Mouse (Mus musculus) erythroblast, embryonic 14.5 days (primary cell): ENCODE results near the gene Galt. TPM values are rescaled to one million over a fixed set of nuclear protein-coding genes. Genes with fewer than 3 reads are reported as not detected.
"Not testable (repeated sequence)": the region's sequence is repeated elsewhere in the genome, so short reads cannot be mapped to it uniquely, and the experiment has no call there.

Source experiments
- H3K27me3 ChIP-seq: 2 replicates; pipeline ENCODE4 v1.6.1; 2012; ENCODE audit warnings: inconsistent platforms; ENCODE audit not compliant: control insufficient read depth
- H3K36me3 ChIP-seq: 2 replicates; pipeline ENCODE4 v1.6.1; 2012; ENCODE audit warnings: mild to moderate bottlenecking, inconsistent platforms; ENCODE audit not compliant: control insufficient read depth
- H3K4me1 ChIP-seq: 2 replicates; pipeline ENCODE4 v1.6.1; 2012; ENCODE audit warnings: inconsistent platforms; ENCODE audit not compliant: control insufficient read depth
- H3K4me3 ChIP-seq: replicated peaks from 2 replicates; pipeline ENCODE3; 2012; ENCODE audit warnings: moderate library complexity, mild to moderate bottlenecking, inconsistent platforms
- H3K9me3 ChIP-seq: 2 replicates; pipeline ENCODE4 v1.6.1; 2012; ENCODE audit warnings: low read length, inconsistent platforms, mixed read lengths; ENCODE audit not compliant: control insufficient read depth
- polyA plus RNA-seq: library from polyadenylated mRNA; stranded (reverse); fragments of >175 nt; gene quantifications from 2 replicates; pipeline ENCODE4 v1.2.3, GENCODE M21; 2012

Gene Galt
- polyA plus RNA-seq, 1 experiment = 0.87 TPM

DNA sequence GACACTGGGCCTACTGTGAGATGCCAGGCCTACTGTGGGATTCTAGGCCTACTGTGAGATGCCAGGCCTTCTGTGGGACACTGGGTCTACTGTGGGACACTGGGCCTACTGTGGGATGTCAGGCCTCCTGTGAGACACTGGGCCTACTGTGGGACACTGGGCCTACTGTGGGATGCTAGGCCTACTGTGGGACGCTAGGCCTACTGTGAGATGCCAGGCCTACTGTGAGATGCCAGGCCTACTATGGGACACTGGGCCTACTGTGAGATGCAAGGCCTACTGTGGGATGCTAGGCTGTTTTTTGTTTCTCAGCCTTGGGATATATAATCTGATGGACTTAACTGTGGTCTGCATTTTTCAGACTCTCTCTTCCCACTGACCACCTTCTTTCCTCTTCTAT, 20.8 kb downstream of the Galt start:
- not testable (repeated sequence) for H3K4me3 ChIP-seq, H3K9me3 ChIP-seq, H3K4me1 ChIP-seq, H3K27me3 ChIP-seq, H3K36me3 ChIP-seq

DNA sequence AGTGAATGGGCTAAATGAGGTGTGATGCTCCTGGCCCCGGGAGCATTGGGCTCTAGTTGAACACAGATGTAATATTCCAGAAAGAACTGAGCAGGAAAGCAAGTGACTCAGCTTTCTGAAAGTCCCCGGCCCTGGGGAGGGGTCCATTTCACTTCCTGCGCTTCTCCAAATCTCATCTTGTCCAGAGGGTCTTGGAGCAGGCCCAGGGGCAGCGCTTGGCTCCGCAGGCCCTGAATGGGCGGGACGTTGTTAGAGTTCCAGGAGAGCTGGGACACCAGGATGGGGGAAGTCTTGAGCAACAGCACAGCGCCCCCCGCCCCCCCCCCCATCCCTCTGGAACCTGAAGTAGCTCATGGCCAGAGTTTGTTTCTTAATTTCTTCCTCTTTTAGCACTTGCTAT, 26.2 kb downstream of the Galt start:
- H3K9me3 ChIP-seq, H3K4me1 ChIP-seq, H3K4me3 ChIP-seq, H3K36me3 ChIP-seq, H3K27me3 ChIP-seq: not testable (repeated sequence)

DNA sequence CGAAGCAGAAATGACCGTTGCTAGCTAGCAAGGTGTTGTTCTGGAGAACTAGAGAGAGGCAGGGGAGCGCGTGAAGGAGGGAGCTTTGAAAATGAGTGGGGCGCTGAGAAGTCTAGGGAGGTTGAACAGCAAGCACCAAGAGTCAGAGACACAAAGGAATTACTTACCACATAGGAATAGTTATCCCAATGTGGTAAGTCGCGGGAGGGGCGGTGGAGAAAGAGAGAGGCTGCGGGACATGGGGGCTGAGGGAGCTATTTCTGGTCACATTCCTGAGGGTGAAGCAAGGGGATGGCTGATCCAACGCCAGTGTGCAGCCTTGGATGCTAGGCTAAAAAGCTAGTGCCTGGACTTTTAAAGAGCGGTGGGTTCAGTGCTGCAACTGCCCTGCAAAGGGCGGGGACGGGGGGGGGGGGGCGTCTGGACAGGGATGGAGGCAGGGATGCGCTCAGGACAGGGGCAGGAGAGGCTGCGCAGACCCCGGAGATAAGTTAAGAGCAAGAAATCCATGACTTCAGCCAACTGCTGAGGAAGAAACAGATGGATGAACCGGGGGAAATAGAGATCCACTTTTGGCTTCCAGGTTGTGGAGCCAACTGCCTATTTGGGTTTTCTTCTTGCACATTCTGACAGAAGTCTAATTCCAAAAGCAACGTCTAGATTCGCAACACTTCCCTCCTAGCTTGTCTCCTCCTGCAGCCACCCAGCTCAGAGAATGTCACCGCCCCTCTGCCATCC, 26.9 kb downstream of the Galt start:
- not testable (repeated sequence) for H3K27me3 ChIP-seq, H3K36me3 ChIP-seq, H3K4me1 ChIP-seq, H3K4me3 ChIP-seq, H3K9me3 ChIP-seq

DNA sequence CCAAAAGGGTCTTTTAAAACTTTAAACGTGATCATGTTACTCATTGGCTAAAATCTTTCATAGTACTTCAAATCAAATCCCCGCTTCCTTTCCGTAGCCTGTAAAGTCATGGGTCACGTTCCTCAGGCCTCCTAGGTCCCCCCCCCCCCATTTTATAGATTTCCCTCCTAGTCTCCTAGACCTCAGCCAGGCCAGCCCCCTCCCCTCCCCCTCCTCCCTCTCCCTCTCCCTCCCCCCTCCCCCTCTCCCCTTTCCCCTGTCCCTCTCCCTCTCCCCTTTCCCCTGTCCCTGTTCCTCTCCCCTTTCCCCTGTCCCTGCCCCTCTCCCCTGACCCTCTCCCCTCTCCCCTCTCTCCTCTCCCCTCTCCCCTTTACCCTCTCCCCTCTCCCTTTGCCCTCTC, 27.7 kb downstream of the Galt start:
- H3K36me3 ChIP-seq, H3K9me3 ChIP-seq, H3K27me3 ChIP-seq, H3K4me3 ChIP-seq, H3K4me1 ChIP-seq: not testable (repeated sequence)

DNA sequence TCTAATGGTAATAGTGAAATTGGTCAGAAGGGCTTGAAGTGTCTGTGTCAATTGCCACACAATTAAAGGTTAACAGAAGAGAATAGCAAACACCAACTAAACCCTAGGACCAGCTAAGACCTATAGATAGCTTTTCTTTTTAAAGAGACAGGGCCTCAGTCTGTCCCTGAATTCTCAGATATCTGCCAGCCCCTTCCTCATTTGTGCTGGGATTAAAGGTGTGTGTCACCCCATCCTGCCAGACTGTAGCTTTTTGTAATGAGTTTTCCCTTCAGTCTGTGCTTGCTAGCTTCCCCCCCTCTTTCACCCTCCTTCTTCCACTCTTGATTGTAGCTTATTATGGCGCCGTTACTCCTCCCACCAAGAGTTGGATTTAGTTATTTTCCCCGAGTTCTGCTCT, 28.2 kb downstream of the Galt start:
- H3K4me1 ChIP-seq, H3K36me3 ChIP-seq, H3K9me3 ChIP-seq, H3K4me3 ChIP-seq, H3K27me3 ChIP-seq: not testable (repeated sequence)

Other genes with a start within 250 kb of the Galt start
- 0.11 TPM in 1 of 2 replicates, not detected in the other for gene 1110017D15Rik, start 237.9 kb upstream of the Galt start, polyA plus RNA-seq
- 0.14 and 0.16 TPM in 2 replicates for gene Fam219a, start 185.7 kb upstream of the Galt start, polyA plus RNA-seq
- not detected in 2 replicates for gene Dnaic1, start 185.5 kb upstream of the Galt start, polyA plus RNA-seq
- gene Enho, start 114.9 kb upstream of the Galt start, polyA plus RNA-seq = 0.04 TPM in 1 of 2 replicates, not detected in the other
- not detected in 2 replicates for gene Cntfr, start 58.1 kb upstream of the Galt start, polyA plus RNA-seq
- gene Il11ra1, start 55.2 kb upstream of the Galt start, polyA plus RNA-seq = 0.14 and 0.17 TPM in 2 replicates
- 7.5 and 11.4 TPM in 2 replicates for gene Rpp25l, start 41.7 kb upstream of the Galt start, polyA plus RNA-seq
- gene Dctn3, start 32.1 kb upstream of the Galt start, polyA plus RNA-seq = 23.8 and 38.0 TPM in 2 replicates
- gene Arid3c, start 24.1 kb upstream of the Galt start, polyA plus RNA-seq = not detected in 2 replicates
- gene Sigmar1, start 929 bp downstream of the Galt start, polyA plus RNA-seq = 1.1 and 1.3 TPM in 2 replicates
- gene Ccl27a, start 19.0 kb downstream of the Galt start, polyA plus RNA-seq = 1.0 and 1.3 TPM in 2 replicates
- not detected in 2 replicates for gene Gm21541, start 148.4 kb downstream of the Galt start, polyA plus RNA-seq
- 0.85 and 0.99 TPM in 2 replicates for gene Gm20878, start 186.3 kb downstream of the Galt start, polyA plus RNA-seq
- gene Fam205a4, start 210.8 kb downstream of the Galt start, polyA plus RNA-seq = not detected in 2 replicates